Mouse (Mus musculus): ENCODE measurements around the gene Rcor1. TPM values are rescaled to one million over a fixed set of nuclear protein-coding genes. Genes with fewer than 3 reads are reported as not detected.

Rcor1 gene
- total RNA-seq, 1 experiment = 13.0 TPM

GRCm38 (mm10) chr12:111160871-111161270, 121.7 kb downstream of the Rcor1 start:
- Histone ChIP-seq H3K4me1 (ENCODE audit: control insufficient read depth in 2 of 2, insufficient read depth in 2 of 2, low read length in 2 of 2, poor library complexity in 1 of 2) (peaks cover 0 to 17% of the 10 kb centered on the region in 2 experiments; a peak in 1 of 4 replicates), H3K9me3 (ENCODE audit: control insufficient read depth, insufficient read depth, low read depth, low read length) (no peaks in the 10 kb centered on the region), H3K4me3 (ENCODE audit: insufficient read depth in 1 of 2, low read depth in 1 of 2, low read length in 2 of 2, poor library complexity in 1 of 2, severe bottlenecking in 1 of 2) (no peak overlapping the region), H3K36me3 (ENCODE audit: control insufficient read depth, insufficient read depth, low read length, poor library complexity, severe bottlenecking) (no peaks in the 10 kb centered on the region), H3K27ac (ENCODE audit: insufficient read depth, low read depth, low read length, poor library complexity, severe bottlenecking) (no peak overlapping the region), H3K9ac (ENCODE audit: insufficient read depth, low read depth, low read length, poor library complexity, severe bottlenecking) (no peak overlapping the region)
- DNase-seq (ENCODE audit: low read depth, low spot score) = no peak
- TF ChIP-seq MAFK (IDR thresholded peaks at IDR 0.05; ENCODE audit: insufficient read depth, low read depth, low read length) = no peak
- TF ChIP-seq ZC3H11A (IDR thresholded peaks at IDR 0.05; ENCODE audit: borderline replicate concordance, low read depth, low read length) = no peak
- TF ChIP-seq HCFC1 (IDR thresholded peaks at IDR 0.05; ENCODE audit: borderline replicate concordance, insufficient read depth, low read length) = no peak
- no peak for TF ChIP-seq ZNF384 (IDR thresholded peaks at IDR 0.05; ENCODE audit: low read depth, low read length)
- TF ChIP-seq CHD2 (IDR thresholded peaks at IDR 0.05; ENCODE audit: low read depth, low read length) = no peak
- in situ Hi-C loops (cut with MboI; ENCODE audit: low sequenced_read_pairs in 2 of 2, unreplicated experiment in 2 of 2) = no loop called here

GRCm38 (mm10) chr12:111161943-111162311, 122.8 kb downstream of the Rcor1 start:
- H3K4me1 ChIP-seq (ENCODE audit: control insufficient read depth in 2 of 2, insufficient read depth in 2 of 2, low read length in 2 of 2, poor library complexity in 1 of 2) = peaks cover 0 to 17% of the 10 kb centered on the region in 2 experiments; a peak in 1 of 4 replicates
- no peak for DNase-seq (ENCODE audit: low read depth, low spot score)
- H3K9ac ChIP-seq (ENCODE audit: insufficient read depth, low read depth, low read length, poor library complexity, severe bottlenecking) = no peak overlapping the region
- peak overlapping the region in 1 of 2 experiments; percentile 41; a peak in 1 of 4 replicates for H3K4me3 ChIP-seq (ENCODE audit: insufficient read depth in 1 of 2, low read depth in 1 of 2, low read length in 2 of 2, poor library complexity in 1 of 2, severe bottlenecking in 1 of 2)
- in situ Hi-C loops (cut with MboI; ENCODE audit: low sequenced_read_pairs in 2 of 2, unreplicated experiment in 2 of 2) = no loop called here
- no peaks in the 10 kb centered on the region for H3K36me3 ChIP-seq (ENCODE audit: control insufficient read depth, insufficient read depth, low read length, poor library complexity, severe bottlenecking)
- H3K27ac ChIP-seq (ENCODE audit: insufficient read depth, low read depth, low read length, poor library complexity, severe bottlenecking) = no peak overlapping the region
- TF ChIP-seq MAFK (IDR thresholded peaks at IDR 0.05; ENCODE audit: insufficient read depth, low read depth, low read length) (no peak), CHD2 (IDR thresholded peaks at IDR 0.05; ENCODE audit: low read depth, low read length) (no peak), ZNF384 (IDR thresholded peaks at IDR 0.05; ENCODE audit: low read depth, low read length) (no peak), HCFC1 (IDR thresholded peaks at IDR 0.05; ENCODE audit: borderline replicate concordance, insufficient read depth, low read length) (no peak), ZC3H11A (IDR thresholded peaks at IDR 0.05; ENCODE audit: borderline replicate concordance, low read depth, low read length) (no peak)
- H3K9me3 ChIP-seq (ENCODE audit: control insufficient read depth, insufficient read depth, low read depth, low read length) = no peaks in the 10 kb centered on the region

GRCm38 (mm10) chr12:111162312-111163061, 123.3 kb downstream of the Rcor1 start:
- H3K4me3 ChIP-seq (ENCODE audit: insufficient read depth in 1 of 2, low read depth in 1 of 2, low read length in 2 of 2, poor library complexity in 1 of 2, severe bottlenecking in 1 of 2) = peak overlapping the region; percentile 17 to 41; a peak in 3 of 4 replicates
- H3K9ac ChIP-seq (ENCODE audit: insufficient read depth, low read depth, low read length, poor library complexity, severe bottlenecking) = peak overlapping the region; percentile 51; the same call in 1 of the 2 replicates
- no peak for TF ChIP-seq MAFK (IDR thresholded peaks at IDR 0.05; ENCODE audit: insufficient read depth, low read depth, low read length)
- no peak for TF ChIP-seq HCFC1 (IDR thresholded peaks at IDR 0.05; ENCODE audit: borderline replicate concordance, insufficient read depth, low read length)
- in situ Hi-C loops (cut with MboI; ENCODE audit: low sequenced_read_pairs in 2 of 2, unreplicated experiment in 2 of 2) = no loop called here
- peaks cover 0 to 17% of the 10 kb centered on the region in 2 experiments; a peak in 1 of 4 replicates for H3K4me1 ChIP-seq (ENCODE audit: control insufficient read depth in 2 of 2, insufficient read depth in 2 of 2, low read length in 2 of 2, poor library complexity in 1 of 2)
- no peaks in the 10 kb centered on the region for H3K36me3 ChIP-seq (ENCODE audit: control insufficient read depth, insufficient read depth, low read length, poor library complexity, severe bottlenecking)
- H3K9me3 ChIP-seq (ENCODE audit: control insufficient read depth, insufficient read depth, low read depth, low read length) = no peaks in the 10 kb centered on the region
- H3K27ac ChIP-seq (ENCODE audit: insufficient read depth, low read depth, low read length, poor library complexity, severe bottlenecking) = no peak overlapping the region
- peak; percentile 66 for DNase-seq (ENCODE audit: low read depth, low spot score)

- in situ Hi-C loops (cut with MboI; ENCODE audit: low sequenced_read_pairs in 2 of 2, unreplicated experiment in 2 of 2) = no loop called here
- Histone ChIP-seq H3K4me1 (ENCODE audit: control insufficient read depth in 2 of 2, insufficient read depth in 2 of 2, low read length in 2 of 2, poor library complexity in 1 of 2) (peaks cover 1 to 17% of the 10 kb centered on the region in 2 experiments; a peak in 1 of 4 replicates), H3K9ac (ENCODE audit: insufficient read depth, low read depth, low read length, poor library complexity, severe bottlenecking) (no peak overlapping the region)
Observed at GRCm38 (mm10) chr12:111164310-111164751, 125.2 kb downstream of the Rcor1 start.

More at GRCm38 (mm10) chr12:111164310-111164751, 125.2 kb downstream of the Rcor1 start:
- TF ChIP-seq CHD2 (IDR thresholded peaks at IDR 0.05; ENCODE audit: low read depth, low read length) = peak; percentile 71; the same call in 1 of the 2 replicates
- TF ChIP-seq MAFK (IDR thresholded peaks at IDR 0.05; ENCODE audit: insufficient read depth, low read depth, low read length) = no peak
- Histone ChIP-seq H3K9me3 (ENCODE audit: control insufficient read depth, insufficient read depth, low read depth, low read length) (no peaks in the 10 kb centered on the region), H3K27ac (ENCODE audit: insufficient read depth, low read depth, low read length, poor library complexity, severe bottlenecking) (no peak overlapping the region), H3K4me3 (ENCODE audit: insufficient read depth in 1 of 2, low read depth in 1 of 2, low read length in 2 of 2, poor library complexity in 1 of 2, severe bottlenecking in 1 of 2) (peak overlapping the region in 1 of 2 experiments; percentile 15; a peak in 2 of 4 replicates), H3K36me3 (ENCODE audit: control insufficient read depth, insufficient read depth, low read length, poor library complexity, severe bottlenecking) (no peaks in the 10 kb centered on the region)
- DNase-seq (ENCODE audit: low read depth, low spot score) = peak; percentile 62

All from ES-E14 (cell line).